Mouse (Mus musculus) monocyte, adult 2 months (primary cell): ENCODE measurements around the gene Nckap5.

Experiments
- DNase-seq, 2 experiments: peaks; one replicate each; pipeline ENCODE4 v3.0.0; 2022; ENCODE audit warnings: low spot score in 2 of 2, low read depth in 1 of 2

The Nckap5 gene

GRCm38 (mm10) chr1:126766971-126767370 is 63.6 kb downstream of the Nckap5 start:
- DNase-seq, result no peak

- no peak for DNase-seq
Measured at GRCm38 (mm10) chr1:126765506-126766170, 65.0 kb downstream of the Nckap5 start.

- no peak for DNase-seq
Measured at GRCm38 (mm10) chr1:126764201-126764600, 66.4 kb downstream of the Nckap5 start.

GRCm38 (mm10) chr1:126763192-126763591 is 67.4 kb downstream of the Nckap5 start:
- DNase-seq, result no peak

- no peak for DNase-seq
Measured at GRCm38 (mm10) chr1:126760386-126760785, 70.2 kb downstream of the Nckap5 start.

- DNase-seq, result no peak
Measured at GRCm38 (mm10) chr1:126755682-126756081, 74.9 kb downstream of the Nckap5 start.

- no peak for DNase-seq
Measured at GRCm38 (mm10) chr1:126753611-126754010, 77.0 kb downstream of the Nckap5 start.

- DNase-seq, result no peak
Measured at GRCm38 (mm10) chr1:126752247-126753037, 78.2 kb downstream of the Nckap5 start.

GRCm38 (mm10) chr1:126751137-126751536 is 79.5 kb downstream of the Nckap5 start:
- no peak for DNase-seq

GRCm38 (mm10) chr1:126750156-126750555 is 80.4 kb downstream of the Nckap5 start:
- no peak for DNase-seq

GRCm38 (mm10) chr1:126747914-126748313 is 82.7 kb downstream of the Nckap5 start:
- no peak for DNase-seq

GRCm38 (mm10) chr1:126745482-126746136 is 85.0 kb downstream of the Nckap5 start:
- no peak for DNase-seq

GRCm38 (mm10) chr1:126744631-126745305 is 85.8 kb downstream of the Nckap5 start:
- DNase-seq, result no peak

- DNase-seq, result no peak
Measured at GRCm38 (mm10) chr1:126738291-126738640, 92.3 kb downstream of the Nckap5 start.

- DNase-seq, result no peak
Measured at GRCm38 (mm10) chr1:126737554-126738290, 92.9 kb downstream of the Nckap5 start.

- DNase-seq, result no peak
Measured at GRCm38 (mm10) chr1:126731691-126732090, 98.9 kb downstream of the Nckap5 start.

- no peak for DNase-seq
Measured at GRCm38 (mm10) chr1:126726400-126727055, 104.1 kb downstream of the Nckap5 start.

- no peak for DNase-seq
Measured at GRCm38 (mm10) chr1:126725628-126726367, 104.8 kb downstream of the Nckap5 start.

- DNase-seq, result no peak
Measured at GRCm38 (mm10) chr1:126721917-126722316, 108.7 kb downstream of the Nckap5 start.
